Mouse (Mus musculus): ENCODE results near the gene Ccdc157. TPM values are rescaled to one million over a fixed set of nuclear protein-coding genes. Genes with fewer than 3 reads are reported as not detected.
"Not testable (repeated sequence)": the region's sequence is repeated elsewhere in the genome, so short reads cannot be mapped to it uniquely, and the experiment has no call there.

Ccdc157 gene
- polyA plus RNA-seq, 1 experiment from 2014 or later: 2.3 TPM

DNA sequence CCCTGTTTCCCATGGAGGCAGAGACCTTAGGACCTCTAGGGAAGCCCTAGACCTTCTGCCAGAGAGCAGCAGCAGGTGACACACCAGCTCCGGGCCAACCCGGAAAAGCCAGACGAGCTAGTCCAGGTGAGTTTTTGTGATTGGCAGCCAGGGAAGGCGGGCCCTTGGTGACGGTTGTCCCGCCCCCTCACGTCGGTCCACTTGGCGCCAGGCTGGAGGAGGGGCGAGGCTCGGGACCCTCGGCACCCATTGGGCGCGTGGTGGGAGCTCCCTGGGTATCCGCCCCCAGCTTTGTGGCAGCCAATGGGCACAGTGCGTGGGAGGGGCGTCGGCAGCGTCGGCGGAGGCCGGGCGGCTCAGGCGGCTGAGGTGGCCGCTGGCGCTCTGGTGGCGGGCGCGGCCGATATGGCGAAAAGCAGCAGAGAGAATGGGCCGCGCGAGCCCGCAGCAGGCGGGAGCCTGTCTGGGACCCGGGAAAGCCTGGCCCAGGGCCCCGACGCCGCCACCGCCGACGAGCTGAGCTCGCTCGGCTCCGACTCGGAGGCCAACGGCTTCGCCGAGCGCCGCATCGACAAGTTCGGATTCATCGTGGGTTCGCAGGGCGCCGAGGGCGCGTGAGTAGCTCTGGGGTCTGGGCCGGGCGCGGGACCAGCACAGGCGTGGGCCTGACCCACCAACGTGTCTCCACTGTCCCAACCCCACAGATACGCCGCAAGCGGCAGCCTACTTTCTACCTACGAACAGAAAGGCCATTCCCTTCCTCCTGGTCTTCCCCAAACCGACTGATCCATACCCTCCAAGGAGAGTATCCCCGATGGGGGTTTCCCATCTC lies 26.6 kb upstream of the Ccdc157 start, which contains the start of gene Tbc1d10a:
Gene Tbc1d10a, plus strand, starts transcription at position 304 of the 832 bp plus-strand sequence.
- H3K9me3 ChIP-seq (ENCODE audit: control insufficient read depth, low read length): no peaks in the 10 kb centered on the region
- WGBS: under 1% methylated on average over 71 of the region's 71 CpGs
- ATAC-seq (replicated peaks; ENCODE audit: low FRiP score) (peak; percentile 100), DNase-seq (ENCODE audit: low spot score) (peak; percentile 96)
- peak within 1 kb of the TSS; percentile 25; the same call in 1 of the 2 replicates for H3K27ac ChIP-seq (ENCODE audit: low read depth, low read length)
- peak within 1 kb of the TSS; percentile 91 for H3K4me3 ChIP-seq (ENCODE audit: low read depth, low read length)
- H3K4me1 ChIP-seq (replicated peaks; ENCODE audit: control insufficient read depth, insufficient read depth, low read length): peaks cover 12% of the 10 kb centered on the region
- H3K9ac ChIP-seq (ENCODE audit: low read depth, low read length): peak within 1 kb of the TSS; percentile 91
- peaks cover 5% of the 10 kb centered on the region; the same call in 1 of the 2 replicates for H3K36me3 ChIP-seq (ENCODE audit: control insufficient read depth, insufficient read depth, low read length)
- H3K27me3 ChIP-seq (replicated peaks; ENCODE audit: control insufficient read depth, insufficient read depth, low read length): no peaks in the 10 kb centered on the region
- peak within 1 kb of the TSS; percentile 96 for H3K4me2 ChIP-seq

DNA sequence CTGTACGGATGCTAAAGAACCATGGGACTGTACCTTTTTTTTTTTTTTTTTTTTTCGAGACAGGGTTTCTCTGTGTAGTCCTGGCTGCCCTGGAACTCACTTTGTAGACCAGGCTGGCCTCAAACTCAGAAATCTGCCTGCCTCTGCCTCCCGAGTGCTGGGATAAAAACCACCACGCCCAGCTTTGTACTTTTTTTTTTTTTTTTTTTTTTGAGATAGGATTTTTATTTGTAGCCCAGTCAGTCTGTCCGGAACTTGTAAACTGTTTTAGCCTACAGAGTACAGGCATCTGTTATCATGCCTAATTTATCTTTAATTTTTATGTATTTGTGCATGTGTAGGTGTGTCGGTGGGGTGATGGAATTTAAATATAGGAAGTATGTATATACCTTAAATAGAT lies 25.4 kb upstream of the Ccdc157 start:
- not testable (repeated sequence) for DNase-seq (ENCODE audit: low spot score); H3K4me3 ChIP-seq (ENCODE audit: low read depth, low read length); ATAC-seq (replicated peaks; ENCODE audit: low FRiP score); H3K27ac ChIP-seq (ENCODE audit: low read depth, low read length); H3K9ac ChIP-seq (ENCODE audit: low read depth, low read length); H3K4me2 ChIP-seq; H3K27me3 ChIP-seq (replicated peaks; ENCODE audit: control insufficient read depth, insufficient read depth, low read length); H3K9me3 ChIP-seq (ENCODE audit: control insufficient read depth, low read length)
- WGBS: 85% methylated on average over 6 of the region's 6 CpGs
- peaks cover 10% of the 10 kb centered on the region for H3K4me1 ChIP-seq (replicated peaks; ENCODE audit: control insufficient read depth, insufficient read depth, low read length)
- H3K36me3 ChIP-seq (ENCODE audit: control insufficient read depth, insufficient read depth, low read length): peaks cover 17% of the 10 kb centered on the region

GRCm38 (mm10) chr11:4184251-4184952 lies 24.3 kb upstream of the Ccdc157 start:
- Histone ChIP-seq H3K4me3 (ENCODE audit: low read depth, low read length) (no peak overlapping the region), H3K27me3 (replicated peaks; ENCODE audit: control insufficient read depth, insufficient read depth, low read length) (no peaks in the 10 kb centered on the region), H3K36me3 (ENCODE audit: control insufficient read depth, insufficient read depth, low read length) (peaks cover 26% of the 10 kb centered on the region), H3K9me3 (ENCODE audit: control insufficient read depth, low read length) (no peaks in the 10 kb centered on the region), H3K4me2 (no peak overlapping the region), H3K4me1 (replicated peaks; ENCODE audit: control insufficient read depth, insufficient read depth, low read length) (peaks cover 10% of the 10 kb centered on the region), H3K27ac (ENCODE audit: low read depth, low read length) (no peak overlapping the region), H3K9ac (ENCODE audit: low read depth, low read length) (no peak overlapping the region)
- 66% methylated on average over 4 of the region's 4 CpGs for WGBS
- DNase-seq (ENCODE audit: low spot score): no peak
- no peak for ATAC-seq (replicated peaks; ENCODE audit: low FRiP score)

GRCm38 (mm10) chr11:4183511-4183910 lies 23.4 kb upstream of the Ccdc157 start:
- H3K36me3 ChIP-seq (ENCODE audit: control insufficient read depth, insufficient read depth, low read length): peaks cover 34% of the 10 kb centered on the region
- no peak overlapping the region for H3K27ac ChIP-seq (ENCODE audit: low read depth, low read length)
- H3K4me3 ChIP-seq (ENCODE audit: low read depth, low read length): no peak overlapping the region
- H3K9ac ChIP-seq (ENCODE audit: low read depth, low read length): no peak overlapping the region
- no peak overlapping the region for H3K4me2 ChIP-seq
- H3K27me3 ChIP-seq (replicated peaks; ENCODE audit: control insufficient read depth, insufficient read depth, low read length): no peaks in the 10 kb centered on the region
- H3K4me1 ChIP-seq (replicated peaks; ENCODE audit: control insufficient read depth, insufficient read depth, low read length): peaks cover 10% of the 10 kb centered on the region
- H3K9me3 ChIP-seq (ENCODE audit: control insufficient read depth, low read length): no peaks in the 10 kb centered on the region
- ATAC-seq (replicated peaks; ENCODE audit: low FRiP score): no peak
- no peak for DNase-seq (ENCODE audit: low spot score)

DNA sequence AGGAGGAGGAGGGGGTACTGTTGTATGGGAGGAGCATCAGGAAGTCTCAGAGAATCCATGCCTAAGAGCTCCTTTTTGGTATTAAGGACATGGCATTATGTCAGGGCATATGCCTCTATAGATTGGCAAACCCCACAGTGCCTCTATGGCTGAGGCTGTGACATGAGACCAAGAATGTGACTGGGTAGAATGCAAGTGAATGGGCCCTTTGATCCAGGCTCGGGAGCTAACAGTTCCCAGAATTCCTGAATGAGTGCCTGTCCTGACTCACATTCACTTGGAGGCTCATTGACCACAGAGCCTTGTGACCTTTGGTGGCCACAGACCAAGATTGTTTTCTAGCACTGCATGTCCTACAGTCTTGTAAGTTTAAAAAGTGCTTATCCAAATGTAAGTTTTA lies 22.0 kb upstream of the Ccdc157 start:
- WGBS: 48% methylated on average over 1 of the region's 1 CpGs
- ATAC-seq (replicated peaks; ENCODE audit: low FRiP score) (no peak), DNase-seq (ENCODE audit: low spot score) (no peak)
- Histone ChIP-seq H3K36me3 (ENCODE audit: control insufficient read depth, insufficient read depth, low read length) (peaks cover 49% of the 10 kb centered on the region), H3K27me3 (replicated peaks; ENCODE audit: control insufficient read depth, insufficient read depth, low read length) (no peaks in the 10 kb centered on the region), H3K4me2 (no peak overlapping the region), H3K4me3 (ENCODE audit: low read depth, low read length) (no peak overlapping the region), H3K27ac (ENCODE audit: low read depth, low read length) (no peak overlapping the region), H3K9ac (ENCODE audit: low read depth, low read length) (no peak overlapping the region), H3K4me1 (replicated peaks; ENCODE audit: control insufficient read depth, insufficient read depth, low read length) (peaks cover under 1% of the 10 kb centered on the region; the same call in 1 of the 2 replicates), H3K9me3 (ENCODE audit: control insufficient read depth, low read length) (no peaks in the 10 kb centered on the region)

- Histone ChIP-seq H3K4me1 (replicated peaks; ENCODE audit: control insufficient read depth, insufficient read depth, low read length) (no peaks in the 10 kb centered on the region), H3K36me3 (ENCODE audit: control insufficient read depth, insufficient read depth, low read length) (peaks cover 89% of the 10 kb centered on the region), H3K9ac (ENCODE audit: low read depth, low read length) (no peak overlapping the region), H3K27me3 (replicated peaks; ENCODE audit: control insufficient read depth, insufficient read depth, low read length) (no peaks in the 10 kb centered on the region), H3K27ac (ENCODE audit: low read depth, low read length) (no peak overlapping the region), H3K4me2 (no peak overlapping the region), H3K4me3 (ENCODE audit: low read depth, low read length) (no peak overlapping the region), H3K9me3 (ENCODE audit: control insufficient read depth, low read length) (no peaks in the 10 kb centered on the region)
- ATAC-seq (replicated peaks; ENCODE audit: low FRiP score): no peak
- DNase-seq (ENCODE audit: low spot score): no peak
- WGBS: 84% methylated on average over 4 of the region's 4 CpGs
Observed at GRCm38 (mm10) chr11:4177716-4178115, 17.6 kb upstream of the Ccdc157 start.

GRCm38 (mm10) chr11:4174586-4174985 lies 14.5 kb upstream of the Ccdc157 start:
- H3K9me3 ChIP-seq (ENCODE audit: control insufficient read depth, low read length): no peaks in the 10 kb centered on the region
- no peak overlapping the region for H3K4me2 ChIP-seq
- 94% methylated on average over 5 of the region's 5 CpGs for WGBS
- no peak overlapping the region for H3K4me3 ChIP-seq (ENCODE audit: low read depth, low read length)
- no peaks in the 10 kb centered on the region for H3K27me3 ChIP-seq (replicated peaks; ENCODE audit: control insufficient read depth, insufficient read depth, low read length)
- ATAC-seq (replicated peaks; ENCODE audit: low FRiP score) (no peak), DNase-seq (ENCODE audit: low spot score) (no peak)
- no peak overlapping the region for H3K27ac ChIP-seq (ENCODE audit: low read depth, low read length)
- peaks cover 91% of the 10 kb centered on the region for H3K36me3 ChIP-seq (ENCODE audit: control insufficient read depth, insufficient read depth, low read length)
- H3K4me1 ChIP-seq (replicated peaks; ENCODE audit: control insufficient read depth, insufficient read depth, low read length): no peaks in the 10 kb centered on the region
- no peak overlapping the region for H3K9ac ChIP-seq (ENCODE audit: low read depth, low read length)

DNA sequence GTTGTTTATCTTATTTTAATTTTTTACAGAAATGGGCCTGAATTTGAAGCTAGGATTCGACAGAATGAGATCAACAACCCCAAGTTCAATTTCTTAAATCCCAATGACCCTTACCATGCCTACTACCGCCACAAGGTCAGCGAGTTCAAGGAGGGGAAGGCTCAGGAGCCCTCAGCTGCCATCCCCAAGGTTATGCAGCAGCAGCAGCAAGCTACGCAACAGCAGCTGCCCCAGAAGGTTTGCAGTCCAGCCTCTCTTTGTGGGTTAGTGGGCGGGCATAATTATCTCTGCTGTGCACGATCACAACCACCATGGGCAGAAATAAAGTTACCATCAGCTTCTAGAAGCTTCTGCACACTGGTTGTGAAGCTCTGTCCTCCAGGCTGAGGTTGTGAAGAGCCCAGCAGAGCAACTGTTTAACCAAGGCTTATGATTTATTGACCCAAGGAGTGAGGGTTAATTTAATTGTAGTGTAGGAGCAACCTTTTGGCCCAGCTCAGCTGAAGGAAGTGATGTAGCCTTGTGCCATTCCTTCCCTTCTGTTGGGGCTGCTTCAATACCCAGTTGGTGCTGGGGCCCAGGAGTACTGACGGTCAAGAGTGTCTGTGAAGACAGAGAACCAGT lies 6.5 kb upstream of the Ccdc157 start:
- ATAC-seq (replicated peaks; ENCODE audit: low FRiP score): no peak; the same call in 1 of the 2 replicates
- Histone ChIP-seq H3K36me3 (ENCODE audit: control insufficient read depth, insufficient read depth, low read length) (peaks cover 75% of the 10 kb centered on the region), H3K9me3 (ENCODE audit: control insufficient read depth, low read length) (no peaks in the 10 kb centered on the region), H3K27me3 (replicated peaks; ENCODE audit: control insufficient read depth, insufficient read depth, low read length) (no peaks in the 10 kb centered on the region), H3K9ac (ENCODE audit: low read depth, low read length) (no peak overlapping the region), H3K4me2 (no peak overlapping the region), H3K27ac (ENCODE audit: low read depth, low read length) (no peak overlapping the region), H3K4me1 (replicated peaks; ENCODE audit: control insufficient read depth, insufficient read depth, low read length) (peaks cover 10% of the 10 kb centered on the region; the same call in 1 of the 2 replicates), H3K4me3 (ENCODE audit: low read depth, low read length) (no peak overlapping the region)
- no peak for DNase-seq (ENCODE audit: low spot score)
- WGBS: 87% methylated on average over 7 of the region's 7 CpGs

All from liver, embryonic 11.5 days (tissue).